Mouse (Mus musculus): Measurements from ENCODE around the gene Gm10309. TPM values are rescaled to one million over a fixed set of nuclear protein-coding genes. Genes with fewer than 3 reads are reported as not detected.

Gene Gm10309
- total and polyA plus RNA-seq, 3 experiments, result 0.17 to 0.53 TPM; not detected in 1

- Histone ChIP-seq H3K4me1 (ENCODE audit: control insufficient read depth in 1 of 2, insufficient read depth in 2 of 2) (peaks cover 58 to 96% of the 10 kb centered on the region in 2 experiments), H3K27ac (ENCODE audit: insufficient read depth, low read depth) (peak overlapping the region; percentile 100), H3K9me3 (replicated peaks; ENCODE audit: low read length) (no peaks in the 10 kb centered on the region), H3K36me3 (replicated peaks in 1 of 2; ENCODE audit: control insufficient read depth in 1 of 2, insufficient read depth in 1 of 2, low read length in 1 of 2) (peaks cover 0 to 7% of the 10 kb centered on the region in 2 experiments), H3K79me2 (replicated peaks; ENCODE audit: control insufficient read depth, extremely low read depth, insufficient read depth, poor library complexity, severe bottlenecking) (no peaks in the 10 kb centered on the region; the same call in 1 of the 2 replicates), H3K27me3 (replicated peaks) (no peaks in the 10 kb centered on the region), H3K4me2 (ENCODE audit: insufficient read depth, low read depth, poor library complexity, severe bottlenecking) (peak overlapping the region; percentile 81), H3K4me3 (replicated peaks in 1 of 3; ENCODE audit: low read depth in 2 of 3, low read length in 2 of 3, poor library complexity in 1 of 3) (peak overlapping the region in 2 of 3 experiments; percentile 44 to 47), H3K9ac (ENCODE audit: insufficient read depth, low read depth) (peak overlapping the region; percentile 93)
- in situ Hi-C loops (cut with MboI; ENCODE audit: low pct_ligation_motif_present, low pct_unique_long_range_greater_than_20kb, low sequenced_read_pairs), result loop anchor here (25.0 kb wide), 1 partner anchor 805 kb away; no protein-coding TSS in a partner anchor
- peak; percentile 96 for DNase-seq (ENCODE audit: extremely low read depth)
- peak; percentile 75 for TF ChIP-seq BHLHE40 (IDR thresholded peaks at IDR 0.05; ENCODE audit: low read depth, low read length)
- TF ChIP-seq KAT2A (IDR thresholded peaks at IDR 0.05; ENCODE audit: insufficient replicate concordance, low read length), result peak; percentile 64; the same call in 1 of the 2 replicates
- no peak for TF ChIP-seq USF2 (conservative IDR thresholded peaks at IDR 0.05; ENCODE audit: low read depth, low read length)
- 0 out of 2 replicates have a peak, but pooled peaks have one; percentile 53 for TF ChIP-seq NELFE (IDR thresholded peaks at IDR 0.05; ENCODE audit: low read depth, low read length)
- peak; percentile 94 for TF ChIP-seq JUND (conservative IDR thresholded peaks at IDR 0.05; ENCODE audit: low read depth, low read length)
- peak; percentile 74; the same call in 1 of the 2 replicates for TF ChIP-seq MXI1 (IDR thresholded peaks at IDR 0.05; ENCODE audit: low read depth, low read length)
- peak; percentile 92 for TF ChIP-seq IRF4 (IDR thresholded peaks at IDR 0.05; ENCODE audit: low read depth, low read length)
- TF ChIP-seq MAFK (IDR thresholded peaks at IDR 0.05; ENCODE audit: insufficient replicate concordance, low read length), result peak; percentile 82
- peak; percentile 79; the same call in 1 of the 2 replicates for TF ChIP-seq E2F4 (IDR thresholded peaks at IDR 0.05; ENCODE audit: insufficient replicate concordance, low read depth, low read length)
- TF ChIP-seq CTCF (conservative IDR thresholded peaks at IDR 0.05 in 1 of 2, IDR thresholded peaks at IDR 0.05 in 1 of 2; ENCODE audit: low read depth in 2 of 2, low read length in 2 of 2), result no peak
- peak; percentile 57 for TF ChIP-seq SIN3A (IDR thresholded peaks at IDR 0.05; ENCODE audit: low read length)
- peak; percentile 17; the same call in 1 of the 2 replicates for TF ChIP-seq CHD1 (IDR thresholded peaks at IDR 0.05; ENCODE audit: low read depth, low read length)
- peak; percentile 87 for TF ChIP-seq TCF12 (IDR thresholded peaks at IDR 0.05; ENCODE audit: low read depth, low read length)
- TF ChIP-seq ZNF384 (IDR thresholded peaks at IDR 0.05; ENCODE audit: low read depth, low read length), result peak; percentile 77
- no peak for TF ChIP-seq GABPA (IDR thresholded peaks at IDR 0.05; ENCODE audit: insufficient replicate concordance, low read depth, low read length)
- peak; percentile 96 for TF ChIP-seq JUN (IDR thresholded peaks at IDR 0.05; ENCODE audit: insufficient read depth, low read depth, low read length)
- 0 out of 2 replicates have a peak, but pooled peaks have one; percentile 13 for TF ChIP-seq ZMIZ1 (IDR thresholded peaks at IDR 0.05; ENCODE audit: low read depth, low read length)
- TF ChIP-seq NRF1 (IDR thresholded peaks at IDR 0.05; ENCODE audit: low read depth, low read length), result no peak
- peak; percentile 72; the same call in 1 of the 2 replicates for TF ChIP-seq MYC (IDR thresholded peaks at IDR 0.05; ENCODE audit: low read depth, low read length)
- peak; percentile 72 for TF ChIP-seq CHD2 (IDR thresholded peaks at IDR 0.05; ENCODE audit: low read length)
- no peak; the same call in 1 of the 2 replicates for TF ChIP-seq HCFC1 (IDR thresholded peaks at IDR 0.05; ENCODE audit: low read depth, low read length)
- TF ChIP-seq RCOR1 (conservative IDR thresholded peaks at IDR 0.05; ENCODE audit: low read depth, low read length), result peak; percentile 58; the same call in 1 of the 2 replicates
- TF ChIP-seq ZC3H11A (IDR thresholded peaks at IDR 0.05; ENCODE audit: low read depth, low read length), result no peak
- TF ChIP-seq ETS1 (conservative IDR thresholded peaks at IDR 0.05; ENCODE audit: low read depth, low read length), result peak; percentile 95
- peak; percentile 56 for TF ChIP-seq MAX (IDR thresholded peaks at IDR 0.05; ENCODE audit: low read length)
- TF ChIP-seq EP300 (IDR thresholded peaks at IDR 0.05; ENCODE audit: low read length), result peak; percentile 96
- peak; percentile 73 for TF ChIP-seq POLR2A (IDR thresholded peaks at IDR 0.05; ENCODE audit: low read depth, low read length)
- peak; percentile 85 for TF ChIP-seq TBP (conservative IDR thresholded peaks at IDR 0.05; ENCODE audit: low read depth, low read length)
- TF ChIP-seq MEF2A (IDR thresholded peaks at IDR 0.05; ENCODE audit: borderline replicate concordance, low read depth, low read length), result peak; percentile 99
- peak; percentile 65; the same call in 1 of the 2 replicates for TF ChIP-seq POLR2AphosphoS2 (IDR thresholded peaks at IDR 0.05; ENCODE audit: low read depth, low read length)
- peak; percentile 75; the same call in 1 of the 2 replicates for TF ChIP-seq MAZ (IDR thresholded peaks at IDR 0.05; ENCODE audit: low read depth, low read length)
- dilution Hi-C loops (cut with MboI; ENCODE audit: extremely low pct_ligation_motif_present, extremely low pct_unique_long_range_greater_than_20kb, low sequenced_read_pairs), result no loop called here
Measured at GRCm38 (mm10) chr17:86467291-86467898, 37.6 kb downstream of the Gm10309 start.
